Mouse (Mus musculus) small intestine, adult 2 months (tissue): ENCODE data around the gene Rnase9.

Source experiments
- CTCF ChIP-seq: fragments of 200-500 bp; IDR thresholded peaks from 2 replicates; pipeline ENCODE4 v1.5.1; 2012; ENCODE audit warnings: low read depth, mild to moderate bottlenecking, control low read depth, inconsistent platforms, low read length, moderate library complexity, mixed read lengths; ENCODE audit not compliant: insufficient replicate concordance, insufficient read length; ENCODE audit errors: extremely low read depth
- POLR2A ChIP-seq: fragments of 200-500 bp; IDR thresholded peaks from 2 replicates; pipeline ENCODE4 v1.6.1; 2012; ENCODE audit warnings: low read depth, mild to moderate bottlenecking, control low read depth, inconsistent platforms, low read length, moderate library complexity

DNA sequence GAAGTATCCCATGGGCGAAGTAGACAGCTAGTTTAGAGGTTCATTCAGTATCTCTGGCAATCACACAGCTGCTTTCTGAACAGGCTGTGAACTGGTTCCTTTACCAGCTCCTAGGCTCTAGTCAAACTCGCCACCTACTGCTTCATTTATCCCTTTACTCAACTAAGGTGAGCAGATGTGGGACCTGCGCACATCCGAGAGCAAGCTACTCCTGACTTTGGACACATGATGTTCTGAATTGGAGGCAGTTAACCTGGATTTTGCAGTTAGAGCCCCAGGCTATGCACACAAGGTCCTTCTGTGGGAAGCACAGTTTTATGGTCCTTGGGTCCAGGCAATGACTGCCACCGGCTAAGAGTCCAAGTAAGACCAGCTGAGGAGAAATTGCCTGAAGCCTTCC is 19.1 kb upstream of the Rnase9 start:
- TF ChIP-seq CTCF: no peak
- no peak for TF ChIP-seq POLR2A
